Mouse (Mus musculus) spleen, adult 2 months (tissue): ENCODE results near the gene Klf6.

Experiments
- CTCF ChIP-seq: fragments of 200-500 bp; IDR thresholded peaks from 2 replicates; pipeline ENCODE4 v1.5.1; 2011; ENCODE audit warnings: mild to moderate bottlenecking, inconsistent platforms; ENCODE audit not compliant: insufficient read depth, insufficient read length, insufficient replicate concordance; ENCODE audit errors: extremely low read depth
- POLR2A ChIP-seq: fragments of 200-500 bp; IDR thresholded peaks from 2 replicates; pipeline ENCODE4 v1.6.1; 2011; ENCODE audit warnings: low read depth, low read length, inconsistent platforms

DNA sequence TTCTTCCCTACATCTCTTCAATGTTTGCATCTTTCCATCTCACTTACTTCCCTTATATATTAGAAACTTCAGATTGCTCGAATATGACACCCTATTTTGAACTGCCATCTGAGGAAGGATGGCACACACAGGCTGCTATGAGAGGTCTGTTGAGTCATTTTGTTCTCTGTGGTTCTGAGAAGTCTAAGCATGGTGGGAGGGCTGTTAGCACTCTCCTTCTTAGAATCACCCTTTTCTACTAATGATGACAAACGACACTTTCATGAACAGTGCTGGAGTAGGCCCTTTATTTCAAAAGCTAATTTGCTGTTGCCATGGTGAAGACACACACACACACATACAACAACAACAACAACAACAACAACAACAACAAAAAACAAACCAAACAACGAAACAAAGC lies 28.8 kb downstream of the Klf6 start:
- TF ChIP-seq CTCF, result no peak
- no peak for TF ChIP-seq POLR2A
